Mouse (Mus musculus) limb, embryonic 13.5 days (tissue): ENCODE measurements around the gene Pik3c2a. TPM values are rescaled to one million over a fixed set of nuclear protein-coding genes. Genes with fewer than 3 reads are reported as not detected.

Experiments used
- ATAC-seq: fragments of 200-750 bp; cut with Nextera tagmentation; 2 replicates; pipeline ENCODE4 v1.8.0; 2017; ENCODE audit warnings: low read depth, moderate number of reproducible peaks, moderate TSS enrichment; ENCODE audit not compliant: low FRiP score
- H3K27ac ChIP-seq: fragments of 300-500 bp; sonication (generic); 2 replicates; pipeline ENCODE4 v1.5.1; 2015; ENCODE audit warnings: inconsistent platforms, mild to moderate bottlenecking, moderate library complexity
- H3K27me3 ChIP-seq: fragments of 300-500 bp; sonication (generic); 2 replicates; pipeline ENCODE4 v1.6.1; 2015; ENCODE audit warnings: mild to moderate bottlenecking, inconsistent platforms
- H3K36me3 ChIP-seq: fragments of 300-500 bp; sonication (generic); 2 replicates; pipeline ENCODE4 v1.6.1; 2015; ENCODE audit warnings: inconsistent platforms, mild to moderate bottlenecking, moderate library complexity
- H3K4me1 ChIP-seq: fragments of 300-500 bp; sonication (generic); 2 replicates; pipeline ENCODE4 v1.6.1; 2015; ENCODE audit warnings: inconsistent platforms
- H3K4me2 ChIP-seq: fragments of 300-500 bp; sonication (generic); replicated peaks from 2 replicates; pipeline ENCODE4 v1.6.1; 2015; ENCODE audit warnings: inconsistent platforms, mild to moderate bottlenecking, moderate library complexity
- H3K4me3 ChIP-seq: fragments of 300-500 bp; sonication (generic); 2 replicates; pipeline ENCODE4 v1.5.1; 2015; ENCODE audit warnings: moderate library complexity, mild to moderate bottlenecking, inconsistent platforms
- H3K9ac ChIP-seq: fragments of 300-500 bp; sonication (generic); 2 replicates; pipeline ENCODE4 v1.6.1; 2015; ENCODE audit warnings: mild to moderate bottlenecking, inconsistent platforms
- H3K9me3 ChIP-seq: fragments of 300-500 bp; sonication (generic); 2 replicates; pipeline ENCODE4 v1.6.1; 2016; ENCODE audit warnings: inconsistent platforms
- WGBS: fragments of 180-500 bp; shearing (Covaris S2); methylation state at CpG from one replicate; pipeline ENCODE4 v1.1.7; 2015; 5-methylcytosine and 5-hydroxymethylcytosine counted together
- polyA plus RNA-seq: library from polyadenylated mRNA; unstranded; fragments of >200 nt; fragmentation: Nextera tagmentation; extraction: Ambion mirVana; gene quantifications from 2 replicates; pipeline ENCODE4 v1.2.1, GENCODE M21; 2015

Pik3c2a gene
- polyA plus RNA-seq, 1 experiment from 2014 or later, result 29.8 TPM

- WGBS, result 80% methylated on average over 5 of the region's 5 CpGs
- no peak overlapping the region for H3K9ac ChIP-seq
- peaks cover 28% of the 10 kb centered on the region for H3K4me1 ChIP-seq
- H3K27me3 ChIP-seq, result no peaks in the 10 kb centered on the region
- no peak for ATAC-seq
- no peaks in the 10 kb centered on the region for H3K9me3 ChIP-seq
- no peak overlapping the region for H3K4me2 ChIP-seq
- H3K4me3 ChIP-seq, result no peak overlapping the region
- H3K36me3 ChIP-seq, result no peaks in the 10 kb centered on the region
- no peak overlapping the region; the same call in 1 of the 2 replicates for H3K27ac ChIP-seq
Observed at GRCm38 (mm10) chr7:116287959-116288358, 155.3 kb downstream of the Pik3c2a start.

Other genes starting within 250 kb of the Pik3c2a start
- 7.3 and 9.7 TPM in 2 replicates for gene Plekha7, start 135.1 kb downstream of the Pik3c2a start, polyA plus RNA-seq
- 761 and 830 TPM in 2 replicates for gene Rps13, start 109.3 kb downstream of the Pik3c2a start, polyA plus RNA-seq
- gene Nucb2, start 60.9 kb upstream of the Pik3c2a start, polyA plus RNA-seq, result 16.9 and 18.1 TPM in 2 replicates